Mouse (Mus musculus): ENCODE results near the gene Gli1.

GRCm38 (mm10) chr10:127312356-127312676, 29.5 kb downstream of the Gli1 start:
- TF ChIP-seq CTCF (IDR thresholded peaks at IDR 0.05; ENCODE audit: insufficient read depth, low read length), result peak; percentile 56
- TF ChIP-seq POLR2A (IDR thresholded peaks at IDR 0.05; ENCODE audit: borderline replicate concordance, extremely low read depth, low read depth, low read length), result no peak

Measured in lung, adult 2 months (tissue).